Mouse (Mus musculus) C2C12 (cell line): ENCODE measurements around the gene Tsacc. TPM values are rescaled to one million over a fixed set of nuclear protein-coding genes. Genes with fewer than 3 reads are reported as not detected.
"Not testable (repeated sequence)": the region's sequence is repeated elsewhere in the genome, so short reads cannot be mapped to it uniquely, and the experiment has no call there.

ENCODE experiments used
- H3K27me3 ChIP-seq: one replicate; pipeline ENCODE4 v1.6.1; 2011; ENCODE audit not compliant: control insufficient read depth, insufficient read depth, insufficient read length
- H3K36me3 ChIP-seq: one replicate; pipeline ENCODE4 v1.6.1; 2011; ENCODE audit not compliant: control insufficient read depth, insufficient read depth
- H3K4me3 ChIP-seq: one replicate; pipeline ENCODE4 v1.5.1; 2011; ENCODE audit warnings: mild to moderate bottlenecking, control low read depth; ENCODE audit not compliant: poor library complexity, insufficient read depth, severe bottlenecking
- H3K79me2 ChIP-seq: one replicate; pipeline ENCODE4 v1.6.1; 2011; ENCODE audit not compliant: control insufficient read depth, insufficient read depth
- H3K79me3 ChIP-seq: one replicate; pipeline ENCODE4 v1.6.1; 2011; ENCODE audit warnings: low read depth, control low read depth
- H3ac ChIP-seq: one replicate; pipeline ENCODE3; 2011; ENCODE audit warnings: low read depth; ENCODE audit not compliant: control insufficient read depth, insufficient read length
- CEBPB ChIP-seq: IDR thresholded peaks from one replicate; pipeline ENCODE4 v1.6.1; 2011; ENCODE audit warnings: low read depth, mild to moderate bottlenecking, control low read depth, moderate library complexity
- CTCF ChIP-seq: IDR thresholded peaks from one replicate; pipeline ENCODE4 v1.5.1; 2011; ENCODE audit not compliant: control insufficient read depth, insufficient read depth, insufficient read length
- FOSL1 ChIP-seq: IDR thresholded peaks from one replicate; pipeline ENCODE4 v1.8.0; 2011; ENCODE audit warnings: mild to moderate bottlenecking, low read length; ENCODE audit not compliant: poor library complexity, insufficient read depth, severe bottlenecking
- MAX ChIP-seq: IDR thresholded peaks from one replicate; pipeline ENCODE4 v1.6.1; 2011; ENCODE audit warnings: mild to moderate bottlenecking, control low read depth
- MYOD1 ChIP-seq: IDR thresholded peaks from one replicate; pipeline ENCODE4 v1.6.1; 2011; ENCODE audit warnings: low read depth; ENCODE audit not compliant: control insufficient read depth, insufficient read length
- MYOG ChIP-seq: IDR thresholded peaks from one replicate; pipeline ENCODE4 v1.6.1; 2011; ENCODE audit not compliant: control insufficient read depth, insufficient read length; ENCODE audit errors: extremely low read depth
- USF1 ChIP-seq: IDR thresholded peaks from one replicate; pipeline ENCODE4 v1.6.1; 2011; ENCODE audit warnings: low read depth, mild to moderate bottlenecking, control low read depth, moderate library complexity
- polyA plus RNA-seq: library from polyadenylated mRNA; unstranded; fragments of >200 nt; fragmentation: generic; extraction: Trizol; gene quantifications from one replicate; pipeline ENCODE4 v1.2.1, GENCODE M21; 2012; ENCODE audit warnings: missing spikeins

Tsacc gene
- polyA plus RNA-seq, 1 experiment = 2.3 TPM

DNA sequence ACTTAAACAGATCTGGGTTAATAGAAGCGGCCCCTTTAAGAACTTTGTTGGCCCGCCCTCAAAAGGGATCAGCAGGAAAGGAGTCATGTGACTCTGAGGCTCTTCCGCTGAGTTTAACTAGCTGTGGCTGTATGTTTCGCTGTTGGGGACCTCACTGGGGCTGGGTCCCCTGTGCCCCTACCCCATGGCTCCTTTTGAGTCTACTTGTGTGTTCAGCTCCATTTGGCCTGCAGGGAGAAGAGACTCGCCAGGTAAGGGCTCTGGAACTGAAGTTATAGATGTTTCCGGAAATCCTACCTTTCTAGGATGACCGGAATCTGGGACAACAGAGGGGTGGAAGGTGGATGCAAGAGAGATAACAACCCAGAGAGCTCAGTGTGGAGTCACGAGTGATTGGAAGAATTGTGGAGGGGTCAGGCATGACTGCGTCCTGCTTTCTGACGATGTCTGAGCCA, 28.2 kb upstream of the Tsacc start, which contains the start of gene Glmp:
TSS of gene Glmp (plus strand) at position 73 of the 455 bp plus-strand sequence.
- no peaks in the 10 kb centered on the region for H3K27me3 ChIP-seq
- peak within 1 kb of the TSS; percentile 56 for H3K4me3 ChIP-seq
- TF ChIP-seq USF1 (peak; percentile 96), MYOD1 (no peak), MYOG (no peak)
- H3K79me2 ChIP-seq = peaks cover 22% of the 10 kb centered on the region
- peaks cover 43% of the 10 kb centered on the region for H3K36me3 ChIP-seq
- peak within 1 kb of the TSS; percentile 87 for H3ac ChIP-seq
- peaks cover 17% of the 10 kb centered on the region for H3K79me3 ChIP-seq

DNA sequence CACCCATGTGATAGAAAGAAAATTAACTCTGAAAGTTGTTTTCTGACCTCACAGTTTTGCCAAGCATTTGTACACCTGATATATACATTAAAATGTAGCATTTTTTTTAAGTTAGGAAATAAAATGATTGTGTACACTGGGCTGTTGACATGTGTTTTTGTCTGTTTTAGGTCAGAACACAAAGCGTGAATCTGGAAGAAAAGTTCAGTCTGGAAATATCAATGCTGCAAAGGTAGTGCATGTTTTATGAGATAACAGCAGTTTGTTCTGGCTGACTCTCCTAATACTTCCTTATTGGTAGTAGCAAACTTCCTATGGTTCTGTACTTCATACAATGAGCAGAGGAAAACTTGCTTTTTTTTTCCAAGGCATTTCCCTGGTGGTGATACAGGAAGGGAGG, 2.4 kb upstream of the Tsacc start:
- Histone ChIP-seq H3K27me3 (no peaks in the 10 kb centered on the region), H3K4me3 (no peak overlapping the region), H3K79me3 (peaks cover 48% of the 10 kb centered on the region), H3ac (no peak overlapping the region), H3K79me2 (peaks cover 70% of the 10 kb centered on the region), H3K36me3 (peaks cover 60% of the 10 kb centered on the region)
- TF ChIP-seq FOSL1 = no peak
- TF ChIP-seq CEBPB = no peak
- TF ChIP-seq USF1 = no peak
- no peak for TF ChIP-seq MAX
- TF ChIP-seq CTCF = no peak
- no peak for TF ChIP-seq MYOD1
- no peak for TF ChIP-seq MYOG

DNA sequence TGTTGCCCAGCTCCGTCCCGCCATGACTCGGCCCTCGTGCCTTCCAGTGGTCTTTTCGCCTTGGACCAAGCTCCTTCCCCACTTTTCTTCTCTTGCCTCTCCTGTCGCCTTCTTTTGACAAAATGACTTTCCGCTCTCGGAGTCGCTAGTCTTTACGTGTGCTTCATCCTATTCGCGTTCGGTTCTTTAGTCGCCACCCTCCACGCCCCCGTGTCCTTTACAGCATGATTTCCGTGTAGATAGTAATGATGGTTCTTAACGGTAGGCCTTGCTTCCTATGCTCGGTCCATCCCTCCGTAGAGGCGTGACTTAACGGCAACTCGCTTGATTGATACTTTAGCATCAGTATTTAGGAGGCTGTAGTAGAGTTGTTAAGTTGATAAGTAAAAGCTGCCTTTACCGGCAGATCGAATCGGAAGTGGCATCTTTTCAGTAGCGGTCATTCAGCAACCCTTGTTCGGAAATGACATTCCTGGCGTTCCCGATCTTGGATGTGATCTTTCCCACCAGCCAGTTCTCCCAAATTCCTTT, 587 bp upstream of the Tsacc start:
- peaks cover 42% of the 10 kb centered on the region for H3K36me3 ChIP-seq
- peak overlapping the region; percentile 78 for H3K4me3 ChIP-seq
- TF ChIP-seq MYOD1 (no peak), MAX (no peak), CTCF (no peak), CEBPB (no peak), USF1 (no peak), FOSL1 (no peak), MYOG (no peak)
- peak overlapping the region; percentile 90 for H3ac ChIP-seq
- peaks cover 45% of the 10 kb centered on the region for H3K79me3 ChIP-seq
- H3K27me3 ChIP-seq = no peaks in the 10 kb centered on the region
- H3K79me2 ChIP-seq = peaks cover 54% of the 10 kb centered on the region

DNA sequence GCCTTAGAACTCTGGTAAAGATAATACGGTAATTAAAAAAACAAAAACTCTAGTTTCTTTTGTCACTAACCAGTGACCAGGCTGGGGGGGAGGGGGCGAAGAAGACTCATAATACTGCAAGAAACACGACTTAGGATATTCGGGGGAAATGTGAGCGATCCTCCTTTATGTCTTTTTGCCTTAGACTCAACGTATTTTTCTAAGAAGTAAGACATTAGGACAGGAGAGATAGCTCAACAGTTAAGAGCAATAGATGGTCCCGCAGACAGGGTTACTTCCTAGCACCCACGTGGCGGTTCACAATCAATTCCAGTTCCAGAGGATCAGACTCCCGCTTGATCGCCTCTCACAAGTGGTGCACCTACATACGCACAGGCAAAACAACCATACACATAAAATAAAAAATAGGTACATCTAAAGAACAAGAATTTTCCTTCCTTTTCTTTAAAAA, 664 bp downstream of the Tsacc start:
- Histone ChIP-seq H3K79me3 (peaks cover 40% of the 10 kb centered on the region), H3K36me3 (peaks cover 29% of the 10 kb centered on the region), H3K27me3 (no peaks in the 10 kb centered on the region), H3K79me2 (peaks cover 43% of the 10 kb centered on the region), H3K4me3 (peak overlapping the region; percentile 28), H3ac (peak overlapping the region; percentile 85)
- TF ChIP-seq MYOG = no peak
- no peak for TF ChIP-seq CEBPB
- peak; percentile 62 for TF ChIP-seq USF1
- TF ChIP-seq MAX = peak; percentile 97
- TF ChIP-seq MYOD1 = no peak

DNA sequence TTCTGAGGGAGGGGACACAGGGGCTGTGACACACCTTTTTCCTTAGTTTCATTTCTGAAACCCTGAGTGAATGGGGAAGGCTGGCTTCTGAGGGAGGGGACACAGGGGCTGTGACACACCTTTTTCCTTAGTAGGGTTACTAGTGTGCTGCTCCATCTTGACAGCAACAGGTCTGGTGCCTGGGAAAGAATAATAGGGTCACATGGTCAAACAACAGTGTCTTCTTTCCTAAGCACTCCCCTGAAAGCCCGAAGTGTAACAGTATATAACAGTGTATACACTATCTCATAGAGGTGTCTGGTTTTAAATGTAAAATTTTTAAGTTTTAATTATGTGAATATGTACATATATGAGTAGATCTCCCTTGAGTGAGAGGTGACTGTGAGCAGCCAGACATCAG, 1.5 kb downstream of the Tsacc start:
- Histone ChIP-seq H3K79me2 (peaks cover 34% of the 10 kb centered on the region), H3ac (peak overlapping the region; percentile 19), H3K79me3 (peaks cover 32% of the 10 kb centered on the region), H3K36me3 (peaks cover 21% of the 10 kb centered on the region)
- not testable (repeated sequence) for H3K27me3 ChIP-seq, H3K4me3 ChIP-seq
- peak; percentile 58 for TF ChIP-seq USF1

DNA sequence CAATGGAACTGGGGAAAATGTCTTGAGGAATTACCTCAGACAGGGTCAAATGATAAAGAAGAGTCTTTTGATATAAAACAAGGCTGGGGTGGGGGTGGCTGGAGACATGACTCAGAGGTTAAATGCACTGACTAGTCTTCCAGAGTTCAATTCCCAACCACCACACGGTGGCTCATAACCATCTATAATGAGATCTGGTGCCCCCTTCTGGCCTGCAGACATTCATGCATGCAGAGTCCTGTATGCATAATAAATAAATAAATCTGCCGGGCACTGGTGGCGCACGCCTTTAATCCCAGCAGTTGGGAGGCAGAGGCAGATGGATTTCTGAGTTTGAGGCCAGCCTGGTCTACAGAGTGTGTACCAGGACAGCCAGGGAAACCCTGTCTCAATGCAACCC, 4.8 kb downstream of the Tsacc start:
- Histone ChIP-seq H3K79me3 (no peaks in the 10 kb centered on the region), H3K27me3 (no peaks in the 10 kb centered on the region), H3K4me3 (no peak overlapping the region), H3K79me2 (peaks cover 1% of the 10 kb centered on the region), H3K36me3 (no peaks in the 10 kb centered on the region), H3ac (no peak overlapping the region)
- TF ChIP-seq USF1 = no peak
- no peak for TF ChIP-seq MYOG
- TF ChIP-seq MAX = no peak
- no peak for TF ChIP-seq CTCF
- TF ChIP-seq FOSL1 = no peak
- TF ChIP-seq CEBPB = no peak
- TF ChIP-seq MYOD1 = no peak

DNA sequence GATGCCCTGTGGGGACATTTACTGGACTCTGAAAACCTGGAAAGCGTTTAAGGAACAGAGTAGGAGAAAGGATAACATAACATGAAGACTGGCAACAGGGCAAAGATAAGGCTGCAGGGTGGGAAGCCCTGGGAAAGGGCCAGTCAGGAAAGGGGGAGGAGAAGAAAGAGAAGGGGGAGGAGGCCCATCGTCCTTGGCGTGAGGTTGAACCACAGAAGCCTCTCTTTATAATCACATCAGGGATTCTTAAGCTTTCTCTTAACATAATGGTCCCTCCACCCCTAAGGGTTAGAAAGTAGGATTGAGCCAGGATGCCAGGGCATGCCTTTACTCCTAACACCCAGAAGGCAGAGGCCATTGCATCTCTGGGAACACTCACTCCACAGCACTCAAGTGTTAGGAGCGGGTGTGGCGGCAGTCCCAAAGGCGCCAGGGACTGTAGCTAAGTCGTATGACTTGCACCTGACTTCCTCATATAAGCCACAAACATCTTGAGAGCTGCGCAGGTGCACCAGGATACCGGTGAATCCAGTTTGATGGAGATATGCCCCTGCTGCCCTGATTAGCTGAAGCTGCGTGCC, 8.6 kb downstream of the Tsacc start:
- H3K27me3 ChIP-seq, H3ac ChIP-seq, H3K4me3 ChIP-seq, H3K79me3 ChIP-seq, H3K79me2 ChIP-seq, H3K36me3 ChIP-seq: not testable (repeated sequence)
